Mouse (Mus musculus) kidney, postnatal 25 days (tissue): ENCODE results near the gene Rapgef2.

Experiments
- DNase-seq, 2 experiments: peaks; one replicate each; pipeline ENCODE4 v3.0.0; 2021; ENCODE audit warnings: mixed read lengths in 2 of 2

Gene Rapgef2

GRCm38 (mm10) chr3:79161834-79162401 is 124.4 kb downstream of the Rapgef2 start:
- no peak for DNase-seq

- DNase-seq: no peak
These were observed 125.1 kb downstream of the Rapgef2 start for GRCm38 (mm10) chr3:79161093-79161723.

- DNase-seq: no peak
These were observed 128.1 kb downstream of the Rapgef2 start for GRCm38 (mm10) chr3:79158254-79158653.

GRCm38 (mm10) chr3:79153039-79153487 is 133.3 kb downstream of the Rapgef2 start:
- no peak for DNase-seq

- DNase-seq: no peak
These were observed 140.8 kb downstream of the Rapgef2 start for GRCm38 (mm10) chr3:79145407-79146055.

- DNase-seq: no peak
These were observed 141.5 kb downstream of the Rapgef2 start for GRCm38 (mm10) chr3:79144672-79145406.

GRCm38 (mm10) chr3:79144085-79144484 is 142.2 kb downstream of the Rapgef2 start:
- no peak for DNase-seq

- DNase-seq: peak in 1 of 2 experiments; percentile 53
These were observed 147.1 kb downstream of the Rapgef2 start for GRCm38 (mm10) chr3:79139245-79139644.

GRCm38 (mm10) chr3:79138601-79139000 is 147.7 kb downstream of the Rapgef2 start:
- no peak for DNase-seq

GRCm38 (mm10) chr3:79130991-79131390 is 155.3 kb downstream of the Rapgef2 start:
- no peak for DNase-seq

GRCm38 (mm10) chr3:79129044-79129600 is 157.2 kb downstream of the Rapgef2 start:
- DNase-seq: no peak

GRCm38 (mm10) chr3:79127797-79128196 is 158.5 kb downstream of the Rapgef2 start:
- DNase-seq: no peak

GRCm38 (mm10) chr3:79126857-79127256 is 159.5 kb downstream of the Rapgef2 start:
- DNase-seq: no peak

- no peak for DNase-seq
These were observed 164.9 kb downstream of the Rapgef2 start for GRCm38 (mm10) chr3:79121391-79121790.

- no peak for DNase-seq
These were observed 166.3 kb downstream of the Rapgef2 start for GRCm38 (mm10) chr3:79119983-79120382.

- DNase-seq: peak in 1 of 2 experiments; percentile 34
These were observed 176.2 kb downstream of the Rapgef2 start for GRCm38 (mm10) chr3:79110153-79110552.

- DNase-seq: no peak
These were observed 178.1 kb downstream of the Rapgef2 start for GRCm38 (mm10) chr3:79108246-79108645.

GRCm38 (mm10) chr3:79106360-79106759 is 180.0 kb downstream of the Rapgef2 start:
- DNase-seq: no peak

GRCm38 (mm10) chr3:79103604-79104003 is 182.7 kb downstream of the Rapgef2 start:
- no peak for DNase-seq

GRCm38 (mm10) chr3:79101737-79102136 is 184.6 kb downstream of the Rapgef2 start:
- no peak for DNase-seq

GRCm38 (mm10) chr3:79100831-79101230 is 185.5 kb downstream of the Rapgef2 start:
- DNase-seq: no peak

GRCm38 (mm10) chr3:79089091-79089490 is 197.2 kb downstream of the Rapgef2 start:
- DNase-seq: no peak

GRCm38 (mm10) chr3:79088461-79088860 is 197.9 kb downstream of the Rapgef2 start:
- no peak for DNase-seq
